Mouse (Mus musculus): ENCODE data around the gene Sirpa.

Gene Sirpa

GRCm38 (mm10) chr2:129592459-129593140 is at the start of gene Sirpa:
Gene Sirpa (plus strand): TSS chr2:129592835.
- peak in 1 of 2 experiments; percentile 49 for DNase-seq

- DNase-seq, result no peak
Measured at GRCm38 (mm10) chr2:129544448-129544847, 48.2 kb upstream of the Sirpa start.

GRCm38 (mm10) chr2:129544919-129545318 is 47.7 kb upstream of the Sirpa start:
- no peak for DNase-seq

GRCm38 (mm10) chr2:129545596-129545995 is 47.0 kb upstream of the Sirpa start:
- DNase-seq, result no peak

GRCm38 (mm10) chr2:129546772-129547171 is 45.9 kb upstream of the Sirpa start:
- DNase-seq, result no peak

- DNase-seq, result no peak
Measured at GRCm38 (mm10) chr2:129549537-129550135, 43.0 kb upstream of the Sirpa start.

- DNase-seq, result no peak
Measured at GRCm38 (mm10) chr2:129550781-129551180, 41.9 kb upstream of the Sirpa start.

- DNase-seq, result no peak
Measured at GRCm38 (mm10) chr2:129556081-129556480, 36.6 kb upstream of the Sirpa start.

- no peak for DNase-seq
Measured at GRCm38 (mm10) chr2:129558008-129558874, 34.4 kb upstream of the Sirpa start.

GRCm38 (mm10) chr2:129558875-129559219 is 33.8 kb upstream of the Sirpa start:
- no peak for DNase-seq

- DNase-seq, result no peak
Measured at GRCm38 (mm10) chr2:129561796-129562195, 30.8 kb upstream of the Sirpa start.

- DNase-seq, result no peak
Measured at GRCm38 (mm10) chr2:129563944-129564709, 28.5 kb upstream of the Sirpa start.

- no peak for DNase-seq
Measured at GRCm38 (mm10) chr2:129569120-129569519, 23.5 kb upstream of the Sirpa start.

- no peak for DNase-seq
Measured at GRCm38 (mm10) chr2:129569556-129569955, 23.1 kb upstream of the Sirpa start.

GRCm38 (mm10) chr2:129573701-129574273 is 18.8 kb upstream of the Sirpa start:
- no peak for DNase-seq

- DNase-seq, result peak in 1 of 2 experiments; percentile 3
Measured at GRCm38 (mm10) chr2:129574395-129575046, 18.1 kb upstream of the Sirpa start.

- peak; percentile 14 to 27 for DNase-seq
Measured at GRCm38 (mm10) chr2:129575113-129575512, 17.5 kb upstream of the Sirpa start.

- no peak for DNase-seq
Measured at GRCm38 (mm10) chr2:129576611-129577447, 15.8 kb upstream of the Sirpa start.

- no peak for DNase-seq
Measured at GRCm38 (mm10) chr2:129580656-129581055, 12.0 kb upstream of the Sirpa start.

GRCm38 (mm10) chr2:129581826-129582225 is 10.8 kb upstream of the Sirpa start:
- DNase-seq, result no peak

- DNase-seq, result no peak
Measured at GRCm38 (mm10) chr2:129582261-129582660, 10.4 kb upstream of the Sirpa start.
